Mouse (Mus musculus) lung, postnatal 0 days (tissue): ENCODE measurements around the gene BC025920.

Source experiments
- CTCF ChIP-seq: IDR thresholded peaks from 2 replicates; pipeline ENCODE4 v1.5.1; 2016; ENCODE audit warnings: antibody characterized with exemption, mild to moderate bottlenecking
- EP300 ChIP-seq: IDR thresholded peaks from 2 replicates; pipeline ENCODE4 v1.6.1; 2016; ENCODE audit warnings: antibody characterized with exemption, mild to moderate bottlenecking, control low read depth

- no peak for TF ChIP-seq CTCF
- TF ChIP-seq EP300, result no peak
Observed at GRCm38 (mm10) chr10:81600096-81600495, 6.0 kb upstream of the BC025920 start.
